Mouse (Mus musculus) A20 (cell line): ENCODE measurements around the gene Atp2b4.
A peak's percentile ranks its signal among the peaks of the same experiment; 100 is the strongest.

Experiments used
- DNase-seq: peaks from one replicate; pipeline ENCODE4 v3.0.0-alpha.2; 2011; ENCODE audit warnings: low read depth, low spot score

Atp2b4 gene

DNA sequence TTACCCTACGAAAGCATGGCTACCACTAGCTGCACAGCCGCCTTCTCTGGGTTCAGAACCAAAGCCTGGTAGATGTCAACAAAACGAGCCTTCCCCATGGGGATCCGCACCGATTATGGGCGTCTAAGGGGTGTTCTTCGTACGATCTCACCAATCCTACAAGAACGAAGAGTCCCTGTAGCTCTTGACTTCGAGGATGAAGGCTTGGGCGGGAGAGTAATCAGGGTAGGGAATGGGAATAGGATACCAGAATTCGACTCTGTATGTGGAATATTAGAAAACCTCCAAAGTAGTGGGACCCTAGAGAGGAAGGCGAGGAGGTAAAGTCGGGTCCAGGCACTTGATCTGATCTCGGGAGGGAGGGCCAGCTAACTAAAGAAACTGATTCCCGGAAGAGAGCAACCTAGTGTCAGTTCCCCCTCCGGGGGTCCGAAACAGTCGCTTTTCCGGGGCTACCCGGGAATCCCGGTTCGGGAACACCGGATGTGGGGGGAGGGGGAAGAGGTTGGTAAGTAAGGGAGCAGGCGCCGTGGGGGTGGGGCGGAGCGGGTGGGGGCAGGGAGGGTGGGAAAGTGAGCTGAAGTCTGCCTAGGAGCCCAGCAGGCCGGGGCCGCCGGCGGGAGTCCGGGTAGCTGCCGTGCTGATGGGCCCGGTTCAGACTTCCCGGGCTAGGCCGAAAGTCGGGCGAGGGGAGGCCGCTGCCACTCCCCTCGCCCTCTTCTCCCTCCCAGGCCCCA, 140.2 kb downstream of the Atp2b4 start, which contains the start of gene Zbed6:
Gene Zbed6, minus strand, starts transcription at position 420 of the 737 bp plus-strand sequence.
- peak; percentile 54 for DNase-seq

DNA sequence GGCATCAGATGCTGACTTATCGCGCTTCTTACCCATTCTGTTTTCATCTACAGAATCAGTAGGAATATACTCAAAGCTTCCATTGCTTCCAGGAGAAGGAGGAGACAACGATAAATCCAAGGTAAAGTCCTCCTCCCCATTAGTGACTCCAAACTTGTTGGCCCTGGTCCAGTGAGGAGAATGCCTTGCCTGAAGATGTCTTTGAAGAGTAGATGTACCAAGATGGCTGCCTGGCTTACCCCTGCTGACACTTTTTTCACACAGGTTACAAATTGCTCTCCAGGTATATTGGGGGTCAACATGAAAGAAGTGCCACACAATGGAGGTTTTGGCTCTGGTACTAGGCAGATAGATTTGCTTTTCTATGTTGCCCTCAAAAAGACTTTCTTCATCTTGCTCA, 142.0 kb downstream of the Atp2b4 start:
- DNase-seq = no peak

DNA sequence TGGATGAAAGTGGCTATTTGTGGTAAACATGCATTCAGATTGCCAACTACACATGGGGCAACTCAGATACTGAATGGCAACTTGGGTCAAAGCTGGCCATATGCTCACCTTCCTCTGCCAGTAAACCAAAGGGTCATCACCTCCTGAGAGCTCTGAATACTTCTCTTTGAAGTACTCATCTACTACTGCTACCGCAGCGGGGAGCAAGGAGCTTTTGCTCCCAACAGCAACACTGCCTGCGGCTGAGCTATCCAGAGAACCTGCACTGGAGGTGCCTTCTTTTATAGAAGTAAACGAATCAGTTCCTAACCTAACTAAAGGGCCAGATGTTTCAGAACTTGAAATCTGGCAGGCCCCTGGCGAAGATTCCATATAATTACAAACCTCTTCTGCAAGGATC, 144.0 kb downstream of the Atp2b4 start:
- no peak for DNase-seq

DNA sequence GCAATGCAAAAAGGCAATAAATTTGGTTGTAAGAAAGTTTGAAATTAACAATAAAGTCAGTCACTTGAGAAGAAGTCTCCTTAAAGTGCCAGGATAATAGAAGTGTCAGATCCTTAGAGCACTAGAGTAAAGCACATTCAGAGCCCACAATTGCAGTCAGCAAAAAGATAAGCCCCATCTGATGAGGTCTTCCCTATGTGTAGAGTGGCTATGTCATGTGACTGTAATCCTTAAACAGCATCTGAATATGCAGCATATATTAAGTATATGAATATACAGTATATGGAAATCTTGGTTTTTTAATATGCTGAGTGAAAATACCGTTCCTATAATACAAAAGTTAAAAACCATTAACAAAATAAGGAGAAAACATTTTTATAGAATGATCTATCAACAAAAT, 147.8 kb downstream of the Atp2b4 start:
- no peak for DNase-seq

DNA sequence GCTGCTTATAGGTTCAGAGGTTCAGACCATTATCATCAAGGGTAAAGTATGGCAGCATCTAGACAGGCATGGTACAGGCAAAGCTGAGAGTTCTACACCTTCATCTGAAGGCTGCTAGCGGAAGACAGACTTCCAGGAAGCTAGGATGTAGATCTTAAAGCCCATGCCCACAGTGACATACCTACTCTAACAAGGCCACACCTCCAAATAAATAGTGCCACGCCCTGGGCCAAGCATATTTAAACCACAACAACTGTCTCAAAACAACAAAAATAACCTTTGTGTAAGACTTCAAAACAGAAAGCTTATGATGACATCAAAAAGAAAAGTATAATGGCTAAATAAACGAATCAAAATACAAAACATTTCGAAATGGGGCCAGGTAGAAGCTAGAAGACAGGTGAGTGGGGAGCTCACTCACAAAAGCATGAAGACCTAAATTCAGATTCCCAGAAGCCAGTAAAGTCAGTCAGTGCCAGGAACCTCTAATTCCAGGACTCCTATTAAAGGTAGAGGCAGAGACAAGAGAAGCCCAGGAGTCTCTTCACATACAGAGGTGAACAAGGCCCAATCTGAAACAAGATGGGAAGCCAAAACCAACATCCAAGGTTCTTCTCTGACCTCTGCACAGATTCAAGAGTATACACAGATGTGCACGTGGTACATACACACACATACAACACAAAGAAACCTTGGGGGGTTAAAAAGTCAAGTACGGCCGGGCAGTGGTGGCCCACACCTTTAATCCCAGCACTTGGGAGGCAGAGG, 150.4 kb downstream of the Atp2b4 start:
- no peak for DNase-seq
